Mouse (Mus musculus) T-helper 2 cell (primary cell): ENCODE measurements around the gene Dennd6a.
"Not testable (repeated sequence)": the region's sequence is repeated elsewhere in the genome, so short reads cannot be mapped to it uniquely, and the experiment has no call there.

ENCODE experiments used
- in situ Hi-C: fragments of 300-600 bp; cut with MboI, MseI; formaldehyde crosslinking; loops from one replicate; pipeline ENCODE4 v1.15.1; 2025; ENCODE audit warnings: high pct_unique_total_duplicates

Dennd6a gene

DNA sequence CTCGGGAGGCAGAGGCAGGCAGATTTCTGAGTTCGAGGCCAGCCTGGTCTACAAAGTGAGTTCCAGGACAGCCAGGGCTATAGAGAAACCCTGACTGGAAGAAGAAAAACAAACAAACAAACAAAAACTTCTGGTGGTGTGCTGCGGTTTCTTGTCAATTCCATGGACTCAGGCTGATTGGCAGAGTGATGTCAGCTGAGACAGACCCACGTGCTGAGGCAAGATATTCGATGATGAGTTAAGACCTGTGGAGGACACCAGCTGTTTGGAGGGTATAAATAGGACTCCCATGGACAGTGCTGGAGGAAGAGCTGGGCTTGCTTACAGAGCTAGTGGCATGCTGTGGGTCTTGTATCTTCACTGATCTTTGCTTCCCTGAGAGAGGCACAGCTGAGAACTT, at the start of gene Dennd6a:
TSS of gene Dennd6a (plus strand) at position 301 of the 400 bp plus-strand sequence.
- in situ Hi-C loops = not testable (repeated sequence)

GRCm38 (mm10) chr14:26525955-26526354, 47.7 kb upstream of the Dennd6a start:
- in situ Hi-C loops = no loop called here

DNA sequence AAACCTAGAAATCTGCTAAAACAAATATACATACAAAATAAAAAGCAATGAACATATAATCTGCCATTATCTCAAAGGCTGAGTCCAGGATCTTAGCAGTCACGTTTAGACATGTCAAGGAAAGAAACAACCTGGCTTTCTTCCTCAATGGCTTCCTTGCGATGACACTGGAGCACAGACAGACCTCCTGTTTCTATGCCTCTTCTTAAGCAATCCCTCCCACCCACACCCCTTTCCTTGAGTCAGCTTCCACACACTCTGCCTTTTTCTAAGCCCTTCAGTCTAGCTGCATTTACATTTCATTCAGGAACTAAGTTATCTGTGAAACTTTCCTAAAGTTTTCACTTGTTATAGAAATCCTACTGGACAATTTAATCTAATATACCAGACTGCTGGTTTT, 45.4 kb upstream of the Dennd6a start:
- in situ Hi-C loops = no loop called here

- in situ Hi-C loops = loop anchor here (5.0 kb wide), 1 partner anchor 107 kb away; the partner anchor contains the start of gene Arf4
These were observed 43.3 kb upstream of the Dennd6a start for GRCm38 (mm10) chr14:26530350-26530749.

- in situ Hi-C loops = loop anchor here (5.0 kb wide), 1 partner anchor 106 kb away; the partner anchor contains the start of gene Arf4
These were observed 42.0 kb upstream of the Dennd6a start for GRCm38 (mm10) chr14:26531410-26532313.

DNA sequence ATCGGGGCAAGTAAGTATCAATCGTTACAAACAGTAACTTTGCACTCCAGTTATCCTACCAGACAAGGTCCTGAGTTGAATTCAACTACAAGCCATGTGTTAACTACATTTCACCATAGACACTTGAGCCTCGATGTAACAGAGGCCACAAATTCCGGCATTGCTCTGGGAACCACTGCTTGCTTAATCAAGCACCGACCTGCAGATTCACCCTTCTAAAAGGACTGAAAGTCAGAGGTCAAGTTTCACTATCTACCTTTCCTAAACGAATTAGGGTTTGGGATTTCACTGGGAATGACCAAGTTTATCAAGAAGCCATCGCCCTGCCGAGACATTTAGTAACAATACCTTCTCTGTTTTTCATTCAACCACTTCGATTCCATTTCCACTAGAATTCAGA, 40.9 kb upstream of the Dennd6a start:
- in situ Hi-C loops = loop anchor here (5.0 kb wide), 1 partner anchor 105 kb away; the partner anchor contains the start of gene Arf4

DNA sequence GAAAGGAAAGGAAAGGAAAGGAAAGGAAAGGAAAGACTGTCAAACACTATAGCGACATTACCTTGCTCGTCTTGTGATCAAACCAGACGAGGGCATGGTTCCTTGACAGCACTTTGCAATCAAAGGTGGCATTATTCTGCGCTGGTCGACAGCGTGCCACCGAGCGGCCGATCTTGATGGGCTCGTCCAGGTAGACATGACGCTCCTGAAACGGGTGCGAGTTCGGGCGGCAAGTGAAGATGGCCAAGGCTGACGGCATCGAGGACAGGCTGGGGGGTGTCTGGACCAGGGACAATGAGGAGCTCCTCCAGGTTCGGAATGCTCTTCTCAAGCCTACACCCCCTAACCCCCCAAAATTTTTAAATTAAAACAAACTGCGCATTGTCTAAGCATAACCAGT, 40.4 kb upstream of the Dennd6a start:
- in situ Hi-C loops = loop anchor here (5.0 kb wide), 1 partner anchor 104 kb away; the partner anchor contains the start of gene Arf4

GRCm38 (mm10) chr14:26533821-26534756, 39.6 kb upstream of the Dennd6a start:
- in situ Hi-C loops = loop anchor here (5.0 kb wide), 1 partner anchor 103 kb away; the partner anchor contains the start of gene Arf4

GRCm38 (mm10) chr14:26534757-26535479, 38.7 kb upstream of the Dennd6a start, which contains the start of gene Slmap:
Gene Slmap, minus strand, starts transcription at chr14:26534931.
- in situ Hi-C loops = loop anchor here (5.0 kb wide), 1 partner anchor 102 kb away; the partner anchor contains the start of gene Arf4

DNA sequence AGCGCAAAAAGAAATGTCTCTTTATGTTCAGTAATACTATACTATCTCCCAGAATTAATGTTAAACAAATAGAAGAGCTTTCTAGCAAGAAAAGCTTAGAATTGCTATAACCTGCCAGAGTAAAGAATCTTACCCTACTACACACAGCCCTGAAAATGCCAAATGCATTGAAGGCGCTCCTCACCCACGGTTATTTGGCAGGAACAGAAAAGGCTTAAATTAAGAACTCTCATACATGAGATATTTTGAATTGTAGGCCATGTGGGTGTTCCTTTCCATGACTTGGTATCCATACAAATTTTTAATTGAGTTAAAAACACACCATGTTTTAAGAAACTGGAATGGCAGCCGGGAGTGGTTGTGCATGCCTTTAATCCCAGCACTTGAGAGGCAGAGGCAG, 34.4 kb upstream of the Dennd6a start:
- in situ Hi-C loops = no loop called here

- in situ Hi-C loops = no loop called here
These were observed 33.1 kb upstream of the Dennd6a start for GRCm38 (mm10) chr14:26540577-26540976.

DNA sequence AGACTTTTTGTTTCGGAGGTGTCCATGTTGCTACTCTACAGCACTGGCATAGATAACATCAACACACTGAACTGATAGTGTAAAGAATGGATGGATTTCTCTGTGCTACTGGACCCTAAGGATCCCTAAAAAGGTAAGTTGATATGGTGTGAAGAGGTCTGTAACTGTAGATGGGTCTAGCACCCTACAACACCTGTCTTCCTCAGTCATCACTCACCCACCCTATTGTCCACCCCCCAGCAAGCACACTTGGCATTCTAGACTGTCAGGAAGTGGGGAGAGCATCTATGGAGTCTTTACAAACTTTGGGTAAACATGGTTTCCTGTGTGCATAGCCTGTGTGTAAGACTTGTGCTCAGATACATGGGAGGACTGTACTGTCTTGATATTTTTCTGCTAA, 31.5 kb upstream of the Dennd6a start:
- in situ Hi-C loops = no loop called here

DNA sequence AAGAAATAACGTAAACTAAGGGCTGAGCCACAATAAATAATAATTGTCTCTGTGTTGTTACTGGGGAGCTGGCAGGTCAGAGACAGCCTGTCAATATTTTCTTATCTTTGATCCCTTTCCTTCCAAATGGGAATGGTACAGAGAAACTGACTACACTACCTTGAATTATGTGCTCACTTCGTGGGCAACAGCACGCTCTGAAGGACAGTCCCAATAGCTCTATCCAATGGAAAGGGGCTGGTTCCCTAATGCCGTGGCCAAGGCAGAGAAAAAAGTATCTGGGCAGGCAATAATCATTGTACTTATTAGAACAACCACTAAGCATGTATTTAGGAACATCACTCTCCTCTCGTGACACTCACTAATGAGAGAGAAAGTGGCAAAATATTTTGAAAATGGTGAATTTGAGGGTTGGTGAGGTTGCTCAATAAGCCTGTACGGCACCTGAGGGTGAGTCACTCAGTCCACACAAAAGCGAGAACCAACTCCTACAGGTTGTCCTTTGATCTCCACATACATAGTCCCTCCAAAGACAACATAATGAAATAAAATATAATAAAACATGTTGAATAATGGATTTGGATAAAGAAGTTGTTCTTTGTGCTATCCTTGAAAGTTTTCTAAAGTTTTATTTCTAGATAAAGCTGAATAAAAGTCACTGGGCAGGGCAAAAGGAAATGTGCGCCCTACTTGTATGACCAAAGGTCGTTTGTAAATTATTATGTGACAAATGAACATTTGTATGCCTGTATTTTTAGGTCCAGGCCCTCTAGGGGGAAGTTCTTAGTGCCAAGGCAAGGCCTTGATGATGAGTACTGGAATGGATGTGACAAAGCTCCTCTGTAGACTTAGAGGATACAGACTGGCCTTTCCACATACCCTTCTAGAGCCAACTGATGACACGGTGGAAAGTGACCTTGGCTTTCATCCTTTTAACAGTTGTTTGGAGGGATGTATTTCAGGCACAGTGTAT, 25.9 kb upstream of the Dennd6a start:
- in situ Hi-C loops = loop anchor here (5.0 kb wide), 1 partner anchor 34 kb away; no protein-coding TSS in a partner anchor

- in situ Hi-C loops = no loop called here
These were observed 22.9 kb upstream of the Dennd6a start for GRCm38 (mm10) chr14:26550712-26551111.

- in situ Hi-C loops = no loop called here
These were observed 21.2 kb upstream of the Dennd6a start for GRCm38 (mm10) chr14:26552441-26552840.

DNA sequence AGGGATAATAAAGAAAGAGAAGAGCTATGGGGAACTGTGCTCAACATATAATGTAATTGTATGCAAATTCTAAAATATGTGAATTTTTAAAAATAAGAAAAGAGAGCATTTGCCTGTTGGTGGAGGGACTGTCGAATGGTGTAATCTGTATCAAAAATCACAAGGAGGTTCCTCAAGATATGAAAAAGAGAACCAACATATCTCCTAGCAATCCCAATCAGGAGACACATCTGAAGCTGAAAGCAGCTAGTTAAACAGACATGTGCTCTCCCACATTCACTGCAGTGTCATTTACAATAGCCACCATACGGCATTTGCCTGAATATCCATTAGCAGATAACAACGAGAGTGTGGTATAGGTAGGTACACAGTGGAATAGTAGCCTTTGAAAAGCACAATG, 20.8 kb upstream of the Dennd6a start:
- in situ Hi-C loops = no loop called here

GRCm38 (mm10) chr14:26557581-26557980, 16.1 kb upstream of the Dennd6a start:
- in situ Hi-C loops = no loop called here

GRCm38 (mm10) chr14:26558536-26558935, 15.1 kb upstream of the Dennd6a start:
- in situ Hi-C loops = no loop called here

DNA sequence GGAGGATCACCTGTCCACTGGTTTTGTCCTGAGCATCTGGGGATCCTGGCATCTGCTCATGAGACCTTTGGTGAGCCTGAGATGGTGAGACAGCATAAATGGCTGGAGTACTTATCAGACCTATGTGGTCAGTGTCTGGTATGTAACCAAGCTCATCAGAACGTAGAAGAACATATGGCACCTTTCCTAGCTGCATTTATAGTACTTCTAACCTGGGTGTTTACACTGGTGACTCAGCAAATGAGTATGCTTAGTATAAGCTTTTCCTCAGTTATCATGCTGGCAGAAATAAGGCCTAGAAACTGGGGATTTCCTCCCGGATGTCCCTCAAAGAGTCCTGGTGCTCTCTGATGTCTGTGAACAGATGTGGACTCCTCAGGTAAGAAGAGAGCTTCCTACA, 11.4 kb upstream of the Dennd6a start:
- in situ Hi-C loops = no loop called here

GRCm38 (mm10) chr14:26569880-26570279, 3.8 kb upstream of the Dennd6a start:
- in situ Hi-C loops = no loop called here
